Mouse (Mus musculus) thymus, postnatal 4 days (tissue): ENCODE results near the gene Sec1.
A peak's percentile ranks its signal among the peaks of the same experiment; 100 is the strongest.

Experiments used
- DNase-seq: peaks from one replicate; pipeline ENCODE4 v3.0.0; 2021

Gene Sec1

DNA sequence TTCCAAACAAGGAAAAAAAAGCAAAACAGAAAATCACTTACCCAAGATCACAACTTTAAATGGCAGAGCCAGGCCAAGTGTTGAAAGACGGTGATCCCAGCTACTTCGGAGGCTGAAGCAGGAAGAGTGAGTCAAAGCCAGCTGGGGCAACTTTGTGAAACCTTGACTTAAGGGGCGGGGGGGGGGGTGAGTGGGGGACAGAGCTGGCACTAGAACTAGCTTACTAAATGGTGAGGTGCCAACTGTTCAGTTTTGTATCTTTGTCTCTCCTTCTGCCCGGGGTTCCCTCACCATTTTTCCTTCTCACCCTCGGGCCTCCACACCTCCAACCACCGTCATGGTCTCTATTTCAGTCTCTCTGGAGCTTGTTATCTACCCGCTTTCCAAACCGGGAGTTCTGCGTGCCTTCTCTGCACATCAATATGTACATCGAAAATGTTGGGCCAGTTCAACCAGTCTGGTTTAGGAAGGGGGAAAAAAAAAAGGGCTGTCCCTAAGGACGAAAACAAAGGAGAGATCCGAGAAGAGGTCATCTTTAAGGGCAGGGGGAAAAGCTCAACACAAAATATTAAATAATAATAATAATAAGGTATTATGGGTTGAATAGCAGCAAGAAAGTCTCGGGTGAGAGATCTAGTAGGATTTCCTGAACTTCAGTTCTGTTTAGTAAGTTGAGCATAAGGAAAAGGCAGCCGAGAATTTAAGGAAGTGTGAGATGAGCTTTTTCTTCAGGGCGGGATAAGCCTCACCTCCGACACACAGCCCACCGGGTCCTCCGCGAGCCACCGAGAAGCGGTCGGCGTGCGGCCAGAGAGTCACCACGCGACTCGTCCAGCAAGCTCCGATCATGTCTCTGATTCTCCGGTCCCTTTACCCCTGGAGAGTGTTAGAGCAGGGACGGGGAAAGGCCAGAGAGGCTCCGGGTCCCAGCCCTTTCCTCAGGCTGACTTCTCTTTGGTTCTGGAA, 23.0 kb upstream of the Sec1 start:
- DNase-seq, result peak; percentile 14

GRCm38 (mm10) chr7:45716460-45716857, 22.3 kb upstream of the Sec1 start:
- peak; percentile 13 for DNase-seq

DNA sequence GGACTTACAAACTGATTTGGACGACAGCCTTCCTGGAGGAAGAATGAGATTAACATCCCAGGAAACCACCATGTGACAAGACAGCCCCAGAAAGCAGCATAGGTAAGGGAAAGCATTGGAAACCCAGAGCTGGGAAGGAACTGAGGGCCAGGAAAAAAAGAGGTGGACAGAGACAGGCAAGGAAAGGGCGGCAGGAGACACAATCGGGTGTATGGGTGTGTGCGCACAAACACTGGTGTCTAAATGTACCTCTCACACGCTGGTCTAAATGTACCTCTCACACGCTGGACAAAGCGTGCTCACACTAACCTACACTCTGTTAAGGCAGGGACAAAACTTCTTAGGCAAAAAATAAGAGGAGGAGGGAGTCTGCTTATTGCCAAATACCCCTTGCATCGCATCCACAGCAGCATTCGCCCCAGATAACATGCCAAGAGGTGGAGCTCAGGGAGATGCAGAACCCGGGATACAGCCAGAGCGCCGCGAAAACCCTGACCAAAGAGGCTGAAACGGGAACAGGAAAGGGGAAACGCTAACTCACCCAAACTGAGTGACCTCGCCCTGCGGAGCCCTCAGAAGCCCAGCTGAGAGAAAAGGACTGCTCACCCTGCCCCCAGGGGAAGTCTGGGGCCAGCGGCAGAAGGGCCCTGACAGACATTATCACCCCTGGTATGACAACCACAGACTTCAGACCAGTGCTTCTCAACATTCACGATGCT, 21.7 kb upstream of the Sec1 start:
- peak; percentile 28 for DNase-seq

DNA sequence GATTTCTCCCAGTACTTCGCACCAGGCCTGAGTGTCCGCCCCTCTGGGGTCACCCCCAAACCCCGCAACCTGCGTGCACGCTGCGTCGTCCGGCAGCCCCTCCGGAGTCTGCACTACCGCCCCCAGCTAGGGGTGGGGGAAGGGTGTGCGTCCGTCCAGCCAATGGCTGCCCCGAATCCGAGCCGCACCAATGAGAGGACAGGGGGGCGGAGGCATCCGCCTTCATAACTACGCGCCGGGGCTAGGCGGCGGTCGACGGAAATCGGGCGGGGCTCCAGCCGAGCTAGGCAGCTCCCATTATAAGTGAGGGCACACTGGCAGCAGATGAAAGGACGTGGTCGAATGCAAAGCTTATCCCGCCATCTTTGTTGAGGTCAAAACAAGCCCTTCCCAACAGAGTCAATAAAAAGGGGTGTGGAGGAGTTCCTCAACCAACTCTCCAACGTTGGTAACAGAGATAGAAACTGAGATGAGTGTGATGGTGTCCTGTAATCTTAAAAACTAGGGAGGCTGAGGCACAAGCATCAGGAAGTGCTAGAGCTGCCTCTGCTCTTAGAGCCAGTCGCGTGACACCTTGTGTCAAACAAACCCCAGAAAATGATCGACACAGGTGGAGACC, 21.0 kb upstream of the Sec1 start, which contains the start of gene Rpl18:
TSS of gene Rpl18 (plus strand) at position 368 of the 619 bp plus-strand sequence.
- DNase-seq, result peak; percentile 97

GRCm38 (mm10) chr7:45714630-45715089, 20.5 kb upstream of the Sec1 start:
- DNase-seq, result no peak

GRCm38 (mm10) chr7:45713881-45714520, 19.8 kb upstream of the Sec1 start:
- peak; percentile 13 for DNase-seq

DNA sequence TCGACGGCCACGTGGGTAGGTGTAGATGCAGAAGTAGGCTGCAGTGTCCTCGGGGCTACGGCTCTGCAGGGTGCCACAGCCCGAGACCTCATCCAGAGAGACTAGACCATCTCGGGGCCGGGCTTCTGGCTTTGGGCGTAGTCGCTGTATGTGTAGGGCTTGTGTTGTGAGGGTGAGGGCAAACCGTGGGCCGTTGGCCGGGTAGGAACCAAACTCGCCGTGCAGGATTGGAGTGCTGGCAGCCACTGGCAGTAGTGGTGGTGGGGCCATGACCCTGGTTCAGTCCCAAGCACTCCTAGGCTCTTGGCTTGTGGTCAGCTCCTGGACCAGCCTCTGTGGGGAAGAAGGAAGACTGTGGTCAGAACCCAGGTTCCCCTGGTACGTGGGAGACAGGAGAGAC, 19.2 kb upstream of the Sec1 start:
- DNase-seq, result peak; percentile 22

- peak; percentile 29 for DNase-seq
Observed at GRCm38 (mm10) chr7:45712022-45712757, 18.0 kb upstream of the Sec1 start.

DNA sequence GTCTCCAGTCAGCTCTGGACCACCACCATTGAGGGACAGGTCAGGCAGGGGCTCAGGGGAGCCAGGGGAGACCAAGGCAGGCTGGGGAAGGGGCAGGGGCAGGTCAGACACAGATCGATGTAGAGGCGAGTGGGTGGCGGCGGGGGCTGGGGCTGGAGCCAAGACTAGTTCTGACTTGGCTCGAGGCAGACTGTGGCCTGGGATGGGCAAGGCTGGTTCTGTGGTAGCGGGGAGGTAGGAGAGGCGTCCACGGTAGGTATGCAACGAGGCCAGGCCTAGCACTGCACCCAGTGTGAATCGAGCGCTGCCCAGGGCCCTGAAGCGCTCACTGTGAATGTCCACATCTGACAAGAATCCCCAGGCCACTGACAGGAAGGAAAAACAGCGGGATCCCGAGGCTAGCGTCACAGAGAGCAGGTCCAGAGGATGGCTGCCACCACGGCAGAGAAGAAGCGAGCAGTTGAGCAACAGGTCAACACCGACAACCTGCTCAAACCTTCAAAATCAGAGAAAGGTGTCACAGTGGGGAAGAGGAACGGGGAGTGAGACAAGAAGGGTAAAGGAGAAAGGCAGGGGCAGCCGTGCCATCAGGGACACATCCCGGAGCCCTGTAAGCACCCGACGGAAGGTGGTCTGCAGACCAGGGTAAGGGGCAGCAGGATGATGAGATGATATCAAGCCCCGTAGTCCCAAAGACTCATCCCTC, 17.3 kb upstream of the Sec1 start:
- peak; percentile 19 for DNase-seq

DNA sequence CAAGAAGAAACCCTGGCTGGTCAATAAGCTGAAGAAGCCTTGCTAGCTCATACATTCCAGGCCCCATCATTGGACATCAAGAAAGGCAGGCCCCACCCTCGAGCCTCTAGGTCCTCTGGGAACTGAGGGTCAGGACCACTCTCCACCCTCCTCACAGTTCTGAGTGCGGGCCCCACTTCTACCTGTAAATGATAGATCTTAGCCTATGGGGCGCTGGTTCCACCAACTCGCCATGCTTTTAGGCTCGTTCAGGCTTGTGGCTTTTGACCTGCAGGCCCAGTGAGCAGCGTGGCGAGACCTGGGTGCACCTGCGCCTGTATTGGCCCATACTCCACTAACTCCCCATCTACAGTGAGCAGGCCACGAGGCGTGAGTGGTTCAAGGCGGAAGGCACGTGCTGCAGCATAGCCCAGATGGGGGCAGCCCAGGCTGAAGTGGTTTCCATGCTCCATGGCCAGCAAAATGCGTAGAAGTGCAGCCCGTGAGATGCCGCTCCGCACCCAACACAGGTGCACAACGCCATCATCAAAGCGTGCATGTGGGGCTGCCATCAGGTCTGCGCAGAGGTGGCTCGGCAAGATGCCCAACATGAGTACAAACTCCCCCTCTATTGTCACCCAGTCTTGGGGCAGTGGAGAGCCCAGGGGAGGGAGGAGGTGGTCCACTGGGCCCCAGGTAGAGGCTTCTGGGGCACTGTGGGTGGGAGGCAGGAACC, 16.4 kb upstream of the Sec1 start:
- peak; percentile 17 for DNase-seq

GRCm38 (mm10) chr7:45709677-45710355, 15.6 kb upstream of the Sec1 start:
- DNase-seq, result peak; percentile 19

DNA sequence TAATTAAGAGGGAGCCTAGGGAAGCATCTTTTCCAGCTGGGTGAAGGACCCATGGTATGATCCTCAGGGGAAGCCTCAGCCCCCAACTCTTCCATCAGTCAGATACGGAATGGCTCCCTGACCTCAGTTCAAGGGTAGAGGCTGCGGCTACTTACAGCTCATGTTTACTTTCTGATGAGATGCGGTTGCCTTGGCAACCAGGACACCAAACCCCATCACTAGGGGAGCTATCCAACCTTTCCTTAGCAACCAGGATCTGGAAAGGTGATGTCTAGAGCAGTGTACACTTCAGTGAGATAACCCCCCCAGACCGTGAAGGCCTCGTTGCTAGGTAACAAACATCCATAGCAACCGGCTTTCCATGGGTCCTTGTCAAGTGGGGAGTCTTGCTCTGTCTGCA, 14.8 kb upstream of the Sec1 start:
- DNase-seq, result peak; percentile 7

GRCm38 (mm10) chr7:45708221-45708761, 14.1 kb upstream of the Sec1 start:
- peak; percentile 25 for DNase-seq

DNA sequence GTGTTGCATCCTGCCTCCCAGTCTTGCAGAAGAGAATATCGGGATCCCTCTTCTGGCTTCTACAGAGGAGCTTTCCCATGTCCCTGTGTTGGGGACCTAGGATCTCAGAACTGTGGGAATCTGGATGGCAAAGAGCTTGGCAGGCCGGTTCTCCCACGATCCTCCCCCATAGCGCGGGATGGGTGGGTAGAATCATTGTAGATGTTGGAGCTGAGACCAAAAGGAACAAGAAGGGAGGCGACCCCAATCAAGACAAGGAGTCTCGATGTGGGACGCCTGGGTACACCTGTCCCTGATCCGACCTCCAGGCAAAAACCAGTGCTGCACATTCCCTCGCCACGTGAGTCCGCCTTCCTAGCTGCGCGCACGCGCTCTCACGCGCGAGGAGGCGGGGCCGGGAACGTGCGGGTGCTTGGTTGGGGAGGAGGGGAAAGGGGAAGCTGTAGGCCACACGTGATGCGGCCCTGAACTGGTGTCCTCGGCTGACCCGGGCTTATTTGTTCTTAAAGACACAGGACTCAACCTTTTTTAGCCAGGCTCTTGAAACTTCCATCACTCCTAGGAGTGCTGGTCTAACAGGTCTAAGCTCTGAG, 13.3 kb upstream of the Sec1 start:
- DNase-seq, result peak; percentile 91

DNA sequence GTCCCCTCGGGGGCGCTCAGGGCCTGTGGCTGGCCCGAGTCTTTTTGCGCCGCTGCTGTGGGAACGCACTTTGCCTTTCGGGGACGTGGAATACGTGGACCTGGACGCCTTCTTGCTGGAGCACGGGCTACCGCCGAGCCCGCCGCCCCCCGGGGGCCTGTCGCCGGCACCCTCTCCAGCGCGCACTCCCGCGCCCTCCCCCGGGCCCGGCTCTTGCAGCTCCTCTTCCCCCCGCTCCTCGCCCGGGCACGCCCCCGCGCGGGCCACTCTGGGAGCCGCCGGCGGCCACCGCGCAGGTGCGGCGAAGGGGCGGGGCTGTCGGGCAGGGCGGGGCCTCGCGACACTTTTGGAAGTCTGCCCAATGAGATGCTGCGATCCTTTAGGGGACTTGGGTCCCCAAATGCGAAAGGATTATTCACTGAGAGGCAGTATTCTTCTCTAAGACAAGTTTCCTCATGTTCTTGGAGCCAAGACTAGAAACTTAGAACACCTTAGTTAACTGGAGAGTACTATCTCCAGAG, 12.6 kb upstream of the Sec1 start:
- DNase-seq, result peak; percentile 97

- peak; percentile 69 for DNase-seq
Observed at GRCm38 (mm10) chr7:45705873-45706281, 11.7 kb upstream of the Sec1 start.

- peak; percentile 75 for DNase-seq
Observed at GRCm38 (mm10) chr7:45705443-45705864, 11.3 kb upstream of the Sec1 start.

GRCm38 (mm10) chr7:45704730-45705442, 10.7 kb upstream of the Sec1 start, which contains the start of gene Dbp:
TSS of gene Dbp (plus strand) at chr7:45705088.
- peak; percentile 95 for DNase-seq
